Mouse (Mus musculus) ES-E14 (cell line): Measurements from ENCODE around the gene Ccr4. TPM values are rescaled to one million over a fixed set of nuclear protein-coding genes. Genes with fewer than 3 reads are reported as not detected.
A peak's percentile ranks its signal among the peaks of the same experiment; 100 is the strongest.
"Not testable (repeated sequence)": the region's sequence is repeated elsewhere in the genome, so short reads cannot be mapped to it uniquely, and the experiment has no call there.

Experiments
- DNase-seq: peaks from one replicate; pipeline ENCODE4 v3.0.0-alpha.2; 2013; ENCODE audit warnings: low read depth, low spot score
- H3K27ac ChIP-seq: 2 replicates; pipeline ENCODE4 v1.5.1; 2012; ENCODE audit warnings: low read depth, mild to moderate bottlenecking, low read length, moderate library complexity, mixed read lengths; ENCODE audit not compliant: poor library complexity, insufficient read depth, severe bottlenecking
- H3K36me3 ChIP-seq: 2 replicates; pipeline ENCODE4 v1.6.1; 2012; ENCODE audit warnings: mild to moderate bottlenecking, low read length, moderate library complexity, mixed read lengths; ENCODE audit not compliant: control insufficient read depth, poor library complexity, insufficient read depth, severe bottlenecking
- H3K4me1 ChIP-seq, 2 experiments: fragments of 150-350 bp in 1 of 2; sonication (generic) in 1 of 2; 2 replicates each; pipeline ENCODE4 v1.6.1; 2012; ENCODE audit warnings: low read length in 2 of 2, mild to moderate bottlenecking in 1 of 2, mixed read lengths in 1 of 2; ENCODE audit not compliant: control insufficient read depth in 2 of 2, insufficient read depth in 2 of 2, poor library complexity in 1 of 2
- H3K4me3 ChIP-seq, 2 experiments: fragments of 150-350 bp in 1 of 2; sonication (generic) in 1 of 2; 2 replicates each; pipeline ENCODE4 v1.5.1; 2012; ENCODE audit warnings: low read length in 2 of 2, low read depth in 1 of 2, mild to moderate bottlenecking in 1 of 2, mixed read lengths in 1 of 2; ENCODE audit not compliant: insufficient read depth in 1 of 2, poor library complexity in 1 of 2, severe bottlenecking in 1 of 2
- H3K9ac ChIP-seq: 2 replicates; pipeline ENCODE4 v1.6.1; 2012; ENCODE audit warnings: low read depth, mild to moderate bottlenecking, low read length, mixed read lengths; ENCODE audit not compliant: poor library complexity, insufficient read depth, severe bottlenecking
- H3K9me3 ChIP-seq: fragments of 150-350 bp; sonication (generic); 2 replicates; pipeline ENCODE4 v1.6.1; 2012; ENCODE audit warnings: low read depth, mild to moderate bottlenecking, low read length; ENCODE audit not compliant: control insufficient read depth, insufficient read depth
- CHD2 ChIP-seq: IDR thresholded peaks from 2 replicates; pipeline ENCODE4 v1.6.1; 2014; ENCODE audit warnings: mild to moderate bottlenecking, low read depth, low read length, inconsistent platforms
- HCFC1 ChIP-seq: IDR thresholded peaks from 2 replicates; pipeline ENCODE4 v1.6.1; 2012; ENCODE audit warnings: low read length, inconsistent platforms, borderline replicate concordance; ENCODE audit not compliant: insufficient read depth
- MAFK ChIP-seq: IDR thresholded peaks from 2 replicates; pipeline ENCODE4 v1.6.1; 2014; ENCODE audit warnings: mild to moderate bottlenecking, low read depth, low read length, inconsistent platforms; ENCODE audit not compliant: insufficient read depth
- ZC3H11A ChIP-seq: IDR thresholded peaks from 2 replicates; pipeline ENCODE4 v1.6.1; 2012; ENCODE audit warnings: low read depth, mild to moderate bottlenecking, inconsistent platforms, low read length, borderline replicate concordance
- ZNF384 ChIP-seq: IDR thresholded peaks from 2 replicates; pipeline ENCODE4 v1.6.1; 2012; ENCODE audit warnings: low read depth, low read length, inconsistent platforms
- in situ Hi-C, 2 experiments: fragments of 600-800 bp; cut with MboI; formaldehyde crosslinking; loops; one replicate each; pipeline ENCODE4 v1.15.1; 2025; ENCODE audit warnings: low sequenced_read_pairs in 2 of 2, inconsistent platforms in 1 of 2; ENCODE audit not compliant: unreplicated experiment in 2 of 2
- total RNA-seq: library from RNA; depleted of rRNA; stranded (reverse); fragments of 300-350 nt; gene quantifications from 2 replicates; pipeline ENCODE4 v1.2.3, GENCODE M21; 2012

Gene Ccr4
- total RNA-seq, 1 experiment, result 1.4 TPM

- no peak overlapping the region for H3K4me3 ChIP-seq
- TF ChIP-seq ZC3H11A (no peak), MAFK (no peak), CHD2 (no peak), ZNF384 (no peak), HCFC1 (no peak)
- H3K9me3 ChIP-seq, result no peaks in the 10 kb centered on the region
- H3K36me3 ChIP-seq, result peaks cover 37% of the 10 kb centered on the region
- H3K4me1 ChIP-seq, result peaks cover 8 to 37% of the 10 kb centered on the region in 2 experiments; a peak in 3 of 4 replicates
- H3K27ac ChIP-seq, result no peak overlapping the region
- no peak for DNase-seq
- in situ Hi-C loops, result no loop called here
- H3K9ac ChIP-seq, result no peak overlapping the region
These were observed 17.3 kb upstream of the Ccr4 start for GRCm38 (mm10) chr9:114522041-114522440.

GRCm38 (mm10) chr9:114520529-114520928, 15.8 kb upstream of the Ccr4 start:
- in situ Hi-C loops, DNase-seq, H3K9ac ChIP-seq, H3K27ac ChIP-seq, H3K9me3 ChIP-seq, H3K4me3 ChIP-seq: not testable (repeated sequence)
- H3K36me3 ChIP-seq, result peaks cover 43% of the 10 kb centered on the region
- peaks cover 8 to 43% of the 10 kb centered on the region in 2 experiments; a peak in 3 of 4 replicates for H3K4me1 ChIP-seq
- TF ChIP-seq ZNF384, result peak; percentile 81

DNA sequence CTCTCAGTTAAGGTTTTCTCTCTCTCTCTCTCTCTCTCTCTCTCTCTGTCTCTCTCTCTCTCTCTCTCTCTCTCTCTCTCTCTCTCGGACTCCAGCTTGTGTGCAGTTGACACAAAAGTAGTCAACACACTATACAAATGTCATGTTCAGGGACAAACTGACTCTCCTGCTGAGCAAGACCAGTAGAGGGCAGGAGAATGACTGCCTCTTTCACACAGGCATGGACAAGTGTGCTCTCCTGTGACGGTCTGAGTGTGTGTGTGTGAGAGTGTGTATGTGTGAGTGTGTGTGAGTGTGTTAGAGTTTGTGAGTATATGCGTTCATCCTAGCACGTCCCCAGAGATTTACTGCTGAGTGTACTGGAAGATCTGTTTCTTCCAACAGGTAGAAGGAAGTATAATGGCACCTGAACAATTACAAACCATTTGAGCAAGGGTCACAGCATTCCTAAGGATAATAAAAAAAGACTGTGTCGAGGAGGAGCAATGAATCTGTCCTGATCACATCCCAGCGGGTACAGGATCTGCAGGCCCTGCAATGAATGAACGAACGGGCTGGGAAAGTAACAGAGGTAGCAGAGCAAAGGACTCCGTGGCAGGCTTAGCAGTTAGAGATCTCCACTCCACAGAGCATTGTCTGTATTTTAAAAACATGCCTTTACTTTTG, 14.2 kb upstream of the Ccr4 start:
- Histone ChIP-seq H3K36me3 (peaks cover 44% of the 10 kb centered on the region), H3K27ac (no peak overlapping the region)
- in situ Hi-C loops, result no loop called here

DNA sequence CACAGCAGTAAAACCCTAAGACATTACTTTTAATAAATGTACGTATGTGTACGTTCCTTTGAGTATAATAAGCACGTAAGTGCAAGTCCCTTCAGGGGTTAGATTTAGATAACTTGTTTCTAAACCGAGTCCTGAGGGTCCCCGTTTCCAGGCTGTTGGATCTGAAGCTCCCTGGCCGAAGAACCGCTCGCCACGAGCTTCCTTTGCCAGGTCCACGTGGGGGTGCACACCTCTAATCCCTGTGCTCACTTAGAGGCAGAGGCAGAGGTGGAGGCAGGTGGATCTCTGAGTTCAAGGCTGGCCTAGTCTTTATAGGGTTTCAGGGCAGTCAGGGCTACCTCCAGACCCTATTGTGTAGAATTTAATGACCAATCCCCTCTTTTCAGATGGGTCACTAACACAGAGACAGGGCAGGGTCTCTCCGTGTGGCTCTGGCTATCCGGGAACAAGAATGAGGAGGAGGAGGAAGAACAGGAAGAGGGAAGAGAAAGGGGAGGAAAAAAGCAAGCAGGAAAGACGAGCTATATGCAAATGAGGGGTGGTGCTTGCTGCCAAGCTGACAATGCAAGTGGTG, 13.3 kb upstream of the Ccr4 start:
- TF ChIP-seq CHD2 (no peak), ZC3H11A (no peak), HCFC1 (no peak), ZNF384 (no peak), MAFK (no peak)
- H3K27ac ChIP-seq, result peak overlapping the region; percentile 27; the same call in 1 of the 2 replicates
- H3K4me3 ChIP-seq, result no peak overlapping the region
- in situ Hi-C loops, result no loop called here
- H3K36me3 ChIP-seq, result peaks cover 46% of the 10 kb centered on the region
- H3K9ac ChIP-seq, result peak overlapping the region; percentile 3; the same call in 1 of the 2 replicates
- peaks cover 13 to 39% of the 10 kb centered on the region in 2 experiments for H3K4me1 ChIP-seq
- DNase-seq, result no peak
- no peaks in the 10 kb centered on the region for H3K9me3 ChIP-seq

More for the DNA sequence above, 14.2 kb upstream of the Ccr4 start:
- no peaks in the 10 kb centered on the region for H3K9me3 ChIP-seq
- TF ChIP-seq HCFC1 (no peak), ZC3H11A (no peak), ZNF384 (no peak), CHD2 (no peak), MAFK (no peak)
- H3K4me3 ChIP-seq, result no peak overlapping the region
- no peak overlapping the region for H3K9ac ChIP-seq
- DNase-seq, result no peak
- H3K4me1 ChIP-seq, result peaks cover 13 to 37% of the 10 kb centered on the region in 2 experiments

GRCm38 (mm10) chr9:114515364-114515763, 10.6 kb upstream of the Ccr4 start, which contains the start of gene C130032M10Rik:
Gene C130032M10Rik (plus strand): TSS chr9:114515697.
- no peak for TF ChIP-seq MAFK
- no peak for TF ChIP-seq HCFC1
- no peak for TF ChIP-seq ZNF384
- no peak for TF ChIP-seq CHD2
- TF ChIP-seq ZC3H11A, result 0 out of 2 replicates have a peak, but pooled peaks have one; percentile 7
- DNase-seq, result no peak
- Histone ChIP-seq H3K36me3 (peaks cover 52% of the 10 kb centered on the region), H3K27ac (peak within 1 kb of the TSS; percentile 7), H3K4me3 (peak within 1 kb of the TSS; percentile 4 to 42; a peak in 3 of 4 replicates), H3K4me1 (peaks cover 19 to 40% of the 10 kb centered on the region in 2 experiments), H3K9ac (peak within 1 kb of the TSS; percentile 27; the same call in 1 of the 2 replicates), H3K9me3 (no peaks in the 10 kb centered on the region)
- in situ Hi-C loops, result no loop called here
